Mouse (Mus musculus) small intestine, adult 2 months (tissue): Measurements from ENCODE around the gene Ncoa3.

Experiments used
- CTCF ChIP-seq: fragments of 200-500 bp; IDR thresholded peaks from 2 replicates; pipeline ENCODE4 v1.5.1; 2012; ENCODE audit warnings: low read depth, mild to moderate bottlenecking, control low read depth, inconsistent platforms, low read length, moderate library complexity, mixed read lengths; ENCODE audit not compliant: insufficient replicate concordance, insufficient read length; ENCODE audit errors: extremely low read depth
- POLR2A ChIP-seq: fragments of 200-500 bp; IDR thresholded peaks from 2 replicates; pipeline ENCODE4 v1.6.1; 2012; ENCODE audit warnings: low read depth, mild to moderate bottlenecking, control low read depth, inconsistent platforms, low read length, moderate library complexity

GRCm38 (mm10) chr2:165996130-165996529 lies 3.7 kb downstream of the Ncoa3 start:
- TF ChIP-seq CTCF (no peak), POLR2A (no peak)
